Mouse (Mus musculus) regulatory T cell (primary cell): ENCODE data around the gene Tnnt1.

ENCODE experiments used
- in situ Hi-C: fragments of 300-600 bp; cut with MboI, MseI; formaldehyde crosslinking; loops from one replicate; pipeline ENCODE4 v1.15.1; 2025; ENCODE audit warnings: high pct_unique_total_duplicates

The Tnnt1 gene

DNA sequence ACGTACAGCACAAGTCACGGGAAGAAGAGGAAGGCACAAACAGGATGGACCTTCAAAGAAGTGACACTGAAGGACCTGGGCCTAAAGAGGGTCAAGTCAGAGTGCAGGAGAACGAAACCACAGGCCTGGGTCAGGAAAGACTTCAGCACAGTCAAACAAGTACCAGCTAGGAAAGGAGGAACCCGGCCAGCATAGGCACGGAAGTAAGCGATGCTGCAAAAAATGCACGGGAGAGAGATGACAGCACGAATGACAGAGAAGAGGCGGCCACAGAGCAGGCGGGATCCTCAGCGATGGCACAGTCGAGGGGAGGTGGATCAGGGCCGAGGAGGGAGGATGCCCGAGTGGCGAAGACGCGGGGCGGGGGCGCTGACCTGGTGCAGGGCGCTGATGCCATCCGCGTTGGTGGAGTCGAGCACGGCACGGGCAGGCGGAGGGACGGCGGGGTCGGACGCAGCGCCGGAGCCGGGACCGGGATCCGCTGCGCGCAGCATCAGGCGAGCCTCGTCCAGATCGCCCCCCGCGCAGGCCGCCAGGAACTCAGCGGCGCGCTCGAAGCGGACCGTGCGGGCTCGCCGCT lies 15.2 kb downstream of the Tnnt1 start:
- in situ Hi-C loops = loop anchor here (25.0 kb wide), 1 partner anchor 1886 kb away; the partner anchor contains the start of genes Smim17 and Zfp28

- in situ Hi-C loops = no loop called here
Observed at GRCm38 (mm10) chr7:4499034-4499433, 17.1 kb downstream of the Tnnt1 start.

GRCm38 (mm10) chr7:4498251-4498650 lies 17.9 kb downstream of the Tnnt1 start:
- in situ Hi-C loops = no loop called here

DNA sequence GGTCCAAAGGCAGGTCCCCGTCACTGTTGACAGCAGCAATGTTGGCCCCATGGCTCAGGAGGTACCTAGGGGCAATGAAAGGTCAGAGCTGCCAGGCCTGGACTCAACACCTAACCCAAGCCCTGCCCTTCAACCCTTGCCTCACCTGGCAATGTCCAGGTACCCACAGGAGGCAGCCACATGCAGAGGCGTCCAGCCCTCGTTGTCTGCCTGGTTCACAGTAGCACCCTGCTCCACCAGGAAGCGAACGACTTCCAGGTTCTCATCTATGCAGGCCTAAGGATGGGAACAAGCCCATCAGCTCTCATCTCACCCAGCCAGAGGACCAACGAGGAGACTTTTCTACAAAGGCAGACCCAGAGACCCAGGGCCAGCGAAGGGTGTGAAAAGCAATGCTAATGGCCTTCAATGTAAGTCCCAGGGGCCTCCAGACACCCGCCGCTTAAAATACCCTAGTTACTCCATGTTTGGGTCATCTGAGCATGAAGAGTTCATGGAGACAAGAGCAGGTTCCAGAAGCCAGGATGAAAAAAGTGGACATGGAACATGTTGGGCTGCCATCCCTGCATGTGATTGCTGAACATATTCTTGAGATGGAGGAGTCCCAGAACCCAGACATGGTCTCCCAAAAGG lies 18.8 kb downstream of the Tnnt1 start:
- in situ Hi-C loops = no loop called here

GRCm38 (mm10) chr7:4496468-4496867 lies 19.7 kb downstream of the Tnnt1 start:
- in situ Hi-C loops = no loop called here

- in situ Hi-C loops = no loop called here
Observed at GRCm38 (mm10) chr7:4493991-4494390, 22.2 kb downstream of the Tnnt1 start.

DNA sequence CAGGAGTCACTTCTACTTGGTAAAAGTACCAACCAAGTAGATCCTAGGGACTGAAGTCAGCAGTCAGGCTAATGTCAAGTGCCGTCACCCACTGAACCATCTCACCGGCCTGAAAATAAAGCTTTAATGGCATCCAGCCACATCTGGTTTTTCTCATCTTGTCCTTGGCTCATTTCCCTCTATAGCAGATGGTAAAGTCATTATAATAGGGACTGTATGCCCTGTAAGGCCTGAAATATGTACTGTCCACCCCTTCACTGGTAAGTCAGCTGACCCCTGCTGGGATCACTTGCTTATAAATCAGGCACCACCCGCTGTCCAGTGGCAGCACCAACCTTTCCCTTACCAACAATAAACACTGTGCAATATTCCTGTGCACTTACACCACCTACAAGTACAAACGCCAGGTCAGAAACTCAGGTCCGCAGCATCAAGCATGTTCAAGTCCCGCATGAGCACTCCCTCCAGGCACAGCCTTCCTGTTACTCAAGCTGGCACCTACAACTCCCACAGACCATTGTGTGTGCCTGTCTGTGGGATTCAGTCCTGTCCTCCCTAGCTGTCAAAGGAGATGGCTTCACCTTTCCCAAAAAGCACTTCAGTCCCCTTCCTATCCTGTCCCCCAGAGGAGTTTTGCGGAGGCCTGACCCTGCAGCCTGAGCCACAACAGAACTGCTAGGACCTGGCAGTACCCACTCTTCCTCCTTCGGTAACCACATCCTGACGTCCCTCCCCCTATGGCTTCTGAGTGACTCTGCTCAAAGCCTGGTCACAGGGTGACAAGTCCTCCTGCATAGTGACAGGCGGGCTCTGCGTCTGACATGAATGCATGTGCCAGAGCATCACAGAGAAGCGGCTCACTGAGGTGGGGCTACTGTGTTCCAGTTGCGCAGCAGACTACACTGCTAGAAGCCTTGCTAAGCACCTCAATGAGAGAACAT lies 23.6 kb downstream of the Tnnt1 start:
- in situ Hi-C loops = no loop called here

DNA sequence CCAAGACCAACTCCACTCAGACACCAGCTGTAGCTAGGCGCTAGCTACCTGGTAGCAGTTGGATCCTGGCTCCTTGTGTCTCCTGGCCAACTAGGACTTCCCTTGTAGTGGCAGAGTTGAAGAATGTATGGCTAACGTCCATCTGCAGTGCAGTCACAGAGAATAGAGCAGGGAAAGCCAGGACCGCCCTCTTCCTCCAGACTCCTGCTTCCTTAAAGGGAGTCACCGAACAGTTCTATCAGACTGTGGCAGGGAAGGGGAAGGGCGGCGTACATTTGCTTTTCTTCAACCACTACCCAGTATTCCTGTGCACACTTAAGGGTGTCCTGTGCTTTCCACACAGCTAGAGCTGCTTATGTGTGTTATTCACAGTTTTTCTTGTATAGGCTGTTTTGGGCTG lies 24.9 kb downstream of the Tnnt1 start:
- in situ Hi-C loops = no loop called here

DNA sequence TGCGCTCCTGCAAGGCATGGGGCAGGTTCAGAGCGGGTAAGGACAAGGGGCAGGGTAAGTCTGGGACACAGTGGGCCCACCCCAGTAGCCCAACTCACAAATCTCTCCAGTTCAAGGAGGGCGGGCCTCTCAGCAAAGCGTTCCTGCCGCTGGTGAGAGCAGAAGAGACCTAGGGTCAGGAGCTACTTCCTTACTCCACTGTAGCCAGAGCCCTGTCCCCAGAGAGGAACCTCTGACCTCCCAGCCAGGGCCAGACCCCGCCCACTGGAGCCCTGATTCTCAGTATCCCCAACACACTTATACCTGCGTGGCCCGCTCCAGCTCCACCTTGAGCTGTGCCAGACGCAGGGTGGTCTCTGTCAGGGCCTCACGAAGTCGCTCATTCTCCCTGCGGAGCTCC lies 33.9 kb downstream of the Tnnt1 start:
- in situ Hi-C loops = no loop called here

- in situ Hi-C loops = no loop called here
Observed at GRCm38 (mm10) chr7:4479674-4480073, 36.5 kb downstream of the Tnnt1 start.

- in situ Hi-C loops = no loop called here
Observed at GRCm38 (mm10) chr7:4478796-4479291, 37.3 kb downstream of the Tnnt1 start.

DNA sequence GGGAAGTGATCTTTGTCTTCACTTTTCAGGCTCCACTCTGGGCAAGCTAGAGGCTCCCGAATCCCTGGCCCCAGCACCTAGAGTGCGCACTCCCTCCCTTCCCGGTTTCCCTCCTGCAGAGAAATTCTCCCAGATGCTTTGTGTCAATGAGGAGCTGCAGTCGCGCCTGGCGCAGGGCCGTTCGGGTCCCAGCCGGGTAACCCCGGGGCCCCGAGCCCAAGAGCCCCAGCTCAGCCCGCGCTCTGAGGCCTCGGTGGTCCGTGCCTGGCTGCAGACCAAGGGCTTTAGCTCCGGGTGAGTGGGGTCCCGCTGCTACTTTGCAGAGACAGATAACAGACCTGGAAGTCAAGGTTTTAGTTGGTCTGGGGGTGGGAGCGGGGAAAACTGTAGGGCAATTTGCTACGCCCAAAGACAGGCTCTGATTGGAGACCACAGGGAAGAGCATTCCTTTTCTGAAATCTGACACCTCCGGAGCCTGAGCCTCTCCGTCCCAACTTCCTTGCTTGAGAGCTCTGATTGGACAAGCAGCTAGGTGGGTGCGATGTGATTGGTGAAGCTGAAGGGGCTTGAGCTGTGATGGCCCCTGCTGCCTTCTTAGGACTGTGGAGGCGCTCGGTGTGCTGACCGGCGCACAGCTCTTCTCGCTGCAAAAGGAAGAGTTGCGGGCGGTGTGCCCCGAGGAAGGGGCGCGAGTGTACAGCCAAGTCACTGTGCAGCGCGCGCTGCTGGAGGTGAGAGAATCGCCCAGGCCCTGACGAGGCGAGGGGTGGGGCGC lies 38.0 kb downstream of the Tnnt1 start:
- in situ Hi-C loops = no loop called here

DNA sequence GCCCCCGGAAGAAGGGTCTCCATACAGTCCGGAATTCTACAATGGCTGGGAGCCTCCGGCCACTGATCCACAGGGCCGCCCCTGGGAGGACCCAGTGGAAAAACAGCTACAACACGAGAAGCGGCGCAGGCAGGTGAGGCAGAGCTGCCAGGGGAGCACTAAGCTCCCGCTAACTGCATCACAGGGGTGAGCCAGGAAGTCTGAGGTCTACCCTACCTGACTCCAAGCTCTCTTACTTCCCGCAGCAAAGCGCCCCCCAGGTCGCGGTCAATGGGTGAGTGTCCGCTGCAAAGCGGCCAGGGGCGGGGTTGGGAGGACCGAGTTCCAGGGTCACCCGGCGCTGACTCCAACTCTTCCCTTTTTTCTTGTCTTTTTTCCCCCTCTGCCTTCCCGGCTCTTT lies 42.2 kb downstream of the Tnnt1 start:
- in situ Hi-C loops = loop anchor here (25.0 kb wide), 1 partner anchor 1688 kb away; the partner anchor contains the start of genes Zfp444 and Zfp787

GRCm38 (mm10) chr7:4471179-4471555 lies 45.0 kb downstream of the Tnnt1 start:
- in situ Hi-C loops = loop anchor here (25.0 kb wide), 1 partner anchor 1691 kb away; the partner anchor contains the start of genes Zfp444 and Zfp787

DNA sequence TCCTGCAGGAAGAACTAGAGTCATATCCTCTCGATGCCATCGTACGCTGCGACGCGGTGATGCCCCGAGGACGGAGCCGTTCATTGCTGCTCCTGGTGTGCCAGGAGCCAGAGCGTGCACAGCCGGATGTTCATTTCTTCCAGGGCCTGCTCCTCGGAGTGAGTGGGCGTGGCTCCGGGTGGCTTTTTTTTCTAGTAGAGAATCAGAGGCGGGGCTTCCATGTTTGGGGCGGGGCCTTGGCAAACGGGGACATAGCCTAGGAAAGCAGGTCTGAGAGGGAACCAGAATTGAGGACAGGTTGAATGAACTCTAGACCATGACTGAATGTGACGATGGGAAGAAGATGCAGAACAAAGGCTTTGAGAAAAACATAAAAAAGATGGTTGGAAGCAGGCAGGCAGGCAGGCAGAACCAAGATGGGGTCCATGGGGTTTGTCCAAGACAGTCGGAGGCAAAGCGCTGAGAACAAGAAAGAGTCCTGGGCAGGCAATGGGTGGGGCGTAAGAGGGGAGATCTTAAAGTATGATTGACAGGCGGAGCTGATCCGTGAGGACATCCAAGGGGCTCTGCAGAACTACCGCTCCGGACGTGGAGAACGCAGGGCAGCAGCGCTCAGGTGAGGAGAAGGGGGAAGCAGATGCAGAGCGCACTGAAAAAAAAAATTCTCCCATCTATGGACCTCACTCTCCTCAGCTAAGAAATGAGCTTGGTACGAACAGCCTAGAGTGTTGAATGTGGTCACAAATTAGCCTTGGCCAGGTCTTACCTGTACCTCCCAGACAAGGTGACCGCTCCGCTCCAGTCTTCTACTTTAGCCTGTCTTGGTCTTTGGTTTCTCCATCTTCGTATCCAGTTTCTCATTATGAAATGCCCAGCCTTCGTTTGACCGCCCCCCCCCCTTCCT lies 45.7 kb downstream of the Tnnt1 start:
- in situ Hi-C loops = loop anchor here (25.0 kb wide), 1 partner anchor 1692 kb away; the partner anchor contains the start of genes Zfp444 and Zfp787

- in situ Hi-C loops = loop anchor here (25.0 kb wide), 1 partner anchor 1694 kb away; the partner anchor contains the start of genes Zfp444 and Zfp787
Observed at GRCm38 (mm10) chr7:4467801-4468200, 48.4 kb downstream of the Tnnt1 start.

- in situ Hi-C loops = loop anchor here (25.0 kb wide), 1 partner anchor 1698 kb away; the partner anchor contains the start of genes Zfp444 and Zfp787
Observed at GRCm38 (mm10) chr7:4464194-4464824, 51.9 kb downstream of the Tnnt1 start.

- in situ Hi-C loops = loop anchor here (25.0 kb wide), 1 partner anchor 1701 kb away; the partner anchor contains the start of genes Zfp444 and Zfp787
Observed at GRCm38 (mm10) chr7:4460576-4461434, 55.4 kb downstream of the Tnnt1 start, which contains the start of gene Eps8l1. Gene Eps8l1, plus strand, starts transcription at chr7:4460674.
